Mouse (Mus musculus): Measurements from ENCODE around the gene Cask. TPM values are rescaled to one million over a fixed set of nuclear protein-coding genes. Genes with fewer than 3 reads are reported as not detected.

The Cask gene
- polyA plus RNA-seq, 1 experiment from 2014 or later = 11.1 TPM

- H3K9me3 ChIP-seq (replicated peaks; ENCODE audit: low read length) = no peaks in the 10 kb centered on the region
- no peaks in the 10 kb centered on the region for H3K27me3 ChIP-seq (ENCODE audit: insufficient read depth, low read length)
- no peak for TF ChIP-seq CTCF (IDR thresholded peaks at IDR 0.05; ENCODE audit: low read depth)
- no peak overlapping the region for H3K9ac ChIP-seq (ENCODE audit: low read depth, low read length)
- peak overlapping the region; percentile 60 for H3K4me2 ChIP-seq (ENCODE audit: low read length)
- H3K36me3 ChIP-seq (ENCODE audit: insufficient read depth, low read length) = no peaks in the 10 kb centered on the region
- DNase-seq (ENCODE audit: low spot score) = peak; percentile 13
- no peak for ATAC-seq (replicated peaks; ENCODE audit: low FRiP score, low read depth)
- 0 out of 2 replicates have a peak overlapping the region, but pooled peaks have one; percentile 54 for H3K27ac ChIP-seq
- no peaks in the 10 kb centered on the region for H3K4me1 ChIP-seq (replicated peaks; ENCODE audit: insufficient read depth, low read length)
- WGBS = 28% methylated on average over 7 of the region's 7 CpGs
- peak overlapping the region; percentile 58 for H3K4me3 ChIP-seq (replicated peaks; ENCODE audit: low read depth, low read length)
These were observed 3.7 kb downstream of the Cask start for GRCm38 (mm10) chrX:13847502-13847851.

GRCm38 (mm10) chrX:13846653-13847501 lies 4.3 kb downstream of the Cask start:
- Histone ChIP-seq H3K27ac (peak overlapping the region; percentile 85), H3K27me3 (ENCODE audit: insufficient read depth, low read length) (no peaks in the 10 kb centered on the region), H3K9me3 (replicated peaks; ENCODE audit: low read length) (no peaks in the 10 kb centered on the region), H3K36me3 (ENCODE audit: insufficient read depth, low read length) (no peaks in the 10 kb centered on the region), H3K4me2 (ENCODE audit: low read length) (peak overlapping the region; percentile 60), H3K4me3 (replicated peaks; ENCODE audit: low read depth, low read length) (peak overlapping the region; percentile 58), H3K4me1 (replicated peaks; ENCODE audit: insufficient read depth, low read length) (no peaks in the 10 kb centered on the region), H3K9ac (ENCODE audit: low read depth, low read length) (peak overlapping the region; percentile 76)
- WGBS = 26% methylated on average over 40 of the region's 59 CpGs
- DNase-seq (ENCODE audit: low spot score) = peak; percentile 90
- peak; percentile 94 for ATAC-seq (replicated peaks; ENCODE audit: low FRiP score, low read depth)
- no peak for TF ChIP-seq CTCF (IDR thresholded peaks at IDR 0.05; ENCODE audit: low read depth)

DNA sequence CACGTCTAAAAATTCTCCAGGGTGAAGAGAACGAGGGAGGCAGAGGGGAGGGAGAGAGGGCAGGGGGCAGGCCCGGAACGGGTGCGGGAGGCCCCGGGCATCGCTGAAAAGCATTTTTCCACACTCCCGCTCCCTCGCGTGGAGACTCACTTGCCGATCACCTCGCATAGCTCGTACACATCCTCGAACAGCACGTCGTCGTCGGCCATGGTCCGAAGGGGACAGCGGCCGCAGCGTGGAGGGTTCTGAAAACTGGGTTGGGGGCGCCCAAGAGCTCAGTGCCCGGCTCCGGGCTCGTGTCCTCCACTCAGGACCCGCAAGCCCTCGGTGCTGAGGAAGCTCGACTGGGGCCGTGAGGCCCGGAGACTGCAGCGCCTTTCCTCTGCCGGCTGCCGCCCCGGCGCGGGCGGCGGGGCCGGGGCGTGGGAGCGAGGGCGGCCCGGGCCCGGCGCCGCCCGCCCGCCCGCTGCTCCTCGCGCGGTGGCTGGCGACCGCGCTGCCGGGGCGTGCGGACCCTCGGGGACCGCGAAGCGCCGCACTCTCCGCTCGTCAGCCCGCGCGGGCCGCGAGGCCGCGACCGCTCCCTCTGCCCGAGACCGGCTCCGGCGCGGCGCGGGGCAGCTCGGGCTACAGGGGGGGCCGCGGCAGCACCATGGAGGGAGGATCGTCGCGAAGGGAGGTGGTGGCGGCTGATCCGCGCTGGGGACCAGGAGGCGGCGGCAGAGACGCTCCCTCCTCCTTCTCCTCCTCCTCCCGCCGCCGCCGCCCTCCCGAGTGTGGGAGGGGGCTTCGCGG lies 5.1 kb downstream of the Cask start:
- Histone ChIP-seq H3K4me2 (ENCODE audit: low read length) (peak overlapping the region; percentile 60), H3K36me3 (ENCODE audit: insufficient read depth, low read length) (no peaks in the 10 kb centered on the region), H3K9me3 (replicated peaks; ENCODE audit: low read length) (no peaks in the 10 kb centered on the region), H3K4me1 (replicated peaks; ENCODE audit: insufficient read depth, low read length) (no peaks in the 10 kb centered on the region), H3K27ac (peak overlapping the region; percentile 85), H3K4me3 (replicated peaks; ENCODE audit: low read depth, low read length) (peak overlapping the region; percentile 58), H3K9ac (ENCODE audit: low read depth, low read length) (peak overlapping the region; percentile 76), H3K27me3 (ENCODE audit: insufficient read depth, low read length) (no peaks in the 10 kb centered on the region)
- ATAC-seq (replicated peaks; ENCODE audit: low FRiP score, low read depth) (peak; percentile 88), DNase-seq (ENCODE audit: low spot score) (peak; percentile 41)
- 38% methylated on average over 71 of the region's 100 CpGs for WGBS
- peak; percentile 41; the same call in 1 of the 2 replicates for TF ChIP-seq CTCF (IDR thresholded peaks at IDR 0.05; ENCODE audit: low read depth)

- peak overlapping the region; percentile 58 for H3K4me3 ChIP-seq (replicated peaks; ENCODE audit: low read depth, low read length)
- DNase-seq (ENCODE audit: low spot score) = peak; percentile 13
- no peak for TF ChIP-seq CTCF (IDR thresholded peaks at IDR 0.05; ENCODE audit: low read depth)
- H3K27me3 ChIP-seq (ENCODE audit: insufficient read depth, low read length) = no peaks in the 10 kb centered on the region
- 30% methylated on average over 22 of the region's 22 CpGs for WGBS
- no peak for ATAC-seq (replicated peaks; ENCODE audit: low FRiP score, low read depth)
- peak overlapping the region; percentile 76 for H3K9ac ChIP-seq (ENCODE audit: low read depth, low read length)
- peak overlapping the region; percentile 60 for H3K4me2 ChIP-seq (ENCODE audit: low read length)
- no peaks in the 10 kb centered on the region for H3K36me3 ChIP-seq (ENCODE audit: insufficient read depth, low read length)
- H3K9me3 ChIP-seq (replicated peaks; ENCODE audit: low read length) = no peaks in the 10 kb centered on the region
- H3K27ac ChIP-seq = peak overlapping the region; percentile 85; the same call in 1 of the 2 replicates
- H3K4me1 ChIP-seq (replicated peaks; ENCODE audit: insufficient read depth, low read length) = no peaks in the 10 kb centered on the region
These were observed 5.9 kb downstream of the Cask start for GRCm38 (mm10) chrX:13845141-13845857.

DNA sequence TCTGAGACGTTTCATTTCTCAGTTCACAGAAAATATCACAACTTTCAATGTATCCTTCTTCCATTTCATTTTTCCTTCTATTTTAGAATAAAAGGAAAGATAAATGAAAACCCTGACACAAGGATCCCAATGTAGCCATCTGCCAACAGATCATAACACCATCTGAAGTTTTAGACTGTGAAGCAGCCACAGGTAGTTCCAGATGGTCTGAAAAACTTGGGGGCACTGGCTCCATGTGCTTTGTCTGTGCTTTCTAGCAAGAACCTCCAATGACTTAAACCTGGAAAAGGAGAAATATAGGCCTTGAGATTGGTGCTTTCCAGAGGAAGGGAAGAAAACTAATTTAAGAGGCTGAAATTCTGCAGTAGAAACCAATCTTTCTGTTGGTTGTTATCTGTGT lies 28.4 kb downstream of the Cask start:
- Histone ChIP-seq H3K4me2 (ENCODE audit: low read length) (no peak overlapping the region), H3K9me3 (replicated peaks; ENCODE audit: low read length) (no peaks in the 10 kb centered on the region), H3K27me3 (ENCODE audit: insufficient read depth, low read length) (no peaks in the 10 kb centered on the region), H3K27ac (no peak overlapping the region), H3K4me1 (replicated peaks; ENCODE audit: insufficient read depth, low read length) (no peaks in the 10 kb centered on the region), H3K9ac (ENCODE audit: low read depth, low read length) (no peak overlapping the region), H3K4me3 (replicated peaks; ENCODE audit: low read depth, low read length) (no peak overlapping the region), H3K36me3 (ENCODE audit: insufficient read depth, low read length) (no peaks in the 10 kb centered on the region)
- TF ChIP-seq CTCF (IDR thresholded peaks at IDR 0.05; ENCODE audit: low read depth) = no peak
- DNase-seq (ENCODE audit: low spot score) = no peak
- 83% methylated on average over 1 of the region's 1 CpGs for WGBS
- ATAC-seq (replicated peaks; ENCODE audit: low FRiP score, low read depth) = no peak

DNA sequence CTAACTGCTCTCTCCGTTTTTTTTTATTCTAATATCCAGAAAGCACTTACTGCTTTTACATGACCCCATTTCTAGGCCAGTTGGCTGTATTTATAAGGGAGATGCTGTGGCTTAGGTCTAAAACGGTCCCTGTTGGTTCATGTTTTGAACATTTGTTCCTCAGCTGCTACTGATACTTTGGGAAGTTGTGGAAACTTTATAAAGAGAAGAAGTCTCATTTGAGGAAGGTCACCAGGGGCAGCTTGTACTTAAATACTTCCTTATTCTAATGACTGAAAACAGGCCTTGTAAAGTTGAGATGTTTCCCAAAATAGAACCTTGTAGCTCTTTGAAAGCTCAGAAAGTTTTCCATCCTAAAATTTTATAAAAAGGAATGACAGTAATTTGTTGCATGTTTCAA lies 52.4 kb downstream of the Cask start:
- Histone ChIP-seq H3K9ac (ENCODE audit: low read depth, low read length) (no peak overlapping the region), H3K27me3 (ENCODE audit: insufficient read depth, low read length) (no peaks in the 10 kb centered on the region), H3K4me1 (replicated peaks; ENCODE audit: insufficient read depth, low read length) (no peaks in the 10 kb centered on the region), H3K36me3 (ENCODE audit: insufficient read depth, low read length) (no peaks in the 10 kb centered on the region), H3K4me2 (ENCODE audit: low read length) (no peak overlapping the region), H3K27ac (no peak overlapping the region), H3K9me3 (replicated peaks; ENCODE audit: low read length) (no peaks in the 10 kb centered on the region), H3K4me3 (replicated peaks; ENCODE audit: low read depth, low read length) (no peak overlapping the region)
- ATAC-seq (replicated peaks; ENCODE audit: low FRiP score, low read depth) (no peak), DNase-seq (ENCODE audit: low spot score) (no peak)
- no peak for TF ChIP-seq CTCF (IDR thresholded peaks at IDR 0.05; ENCODE audit: low read depth)
- WGBS = 66% methylated on average over 2 of the region's 2 CpGs

Measured in kidney, postnatal 0 days (tissue).